Mouse (Mus musculus) neural tube, embryonic 15.5 days (tissue): ENCODE measurements around the gene Asap3. TPM values are rescaled to one million over a fixed set of nuclear protein-coding genes. Genes with fewer than 3 reads are reported as not detected.

Experiments used
- ATAC-seq: fragments of 200-750 bp; cut with Nextera tagmentation; 2 replicates; pipeline ENCODE4 v1.8.0; 2017; ENCODE audit warnings: mild to moderate bottlenecking, moderate TSS enrichment, moderate library complexity; ENCODE audit not compliant: low FRiP score
- H3K27ac ChIP-seq: fragments of 300-500 bp; sonication (generic); replicated peaks from 2 replicates; pipeline ENCODE4 v1.5.1; 2015; ENCODE audit warnings: mild to moderate bottlenecking, inconsistent platforms
- H3K27me3 ChIP-seq: fragments of 300-500 bp; sonication (generic); replicated peaks from 2 replicates; pipeline ENCODE4 v1.6.1; 2015; ENCODE audit warnings: inconsistent platforms
- H3K36me3 ChIP-seq: fragments of 300-500 bp; sonication (generic); 2 replicates; pipeline ENCODE4 v1.6.1; 2015; ENCODE audit warnings: inconsistent platforms
- H3K4me1 ChIP-seq: fragments of 300-500 bp; sonication (generic); 2 replicates; pipeline ENCODE4 v1.6.1; 2015; ENCODE audit warnings: inconsistent platforms
- H3K4me2 ChIP-seq: fragments of 300-500 bp; sonication (generic); 2 replicates; pipeline ENCODE4 v1.6.1; 2015; ENCODE audit warnings: inconsistent platforms, mild to moderate bottlenecking, moderate library complexity
- H3K4me3 ChIP-seq: fragments of 300-500 bp; sonication (generic); replicated peaks from 2 replicates; pipeline ENCODE4 v1.5.1; 2015; ENCODE audit warnings: mild to moderate bottlenecking, inconsistent platforms
- H3K9ac ChIP-seq: fragments of 300-500 bp; sonication (generic); replicated peaks from 2 replicates; pipeline ENCODE4 v1.6.1; 2015; ENCODE audit warnings: mild to moderate bottlenecking, inconsistent platforms
- H3K9me3 ChIP-seq: fragments of 300-500 bp; sonication (generic); replicated peaks from 2 replicates; pipeline ENCODE4 v1.6.1; 2016; ENCODE audit warnings: inconsistent platforms
- WGBS: fragments of 180-500 bp; shearing (Covaris S2); methylation state at CpG from one replicate; pipeline ENCODE4 v1.1.7; 2015; ENCODE audit warnings: mixed read lengths; 5-methylcytosine and 5-hydroxymethylcytosine counted together
- polyA plus RNA-seq: library from polyadenylated mRNA; unstranded; fragments of >200 nt; fragmentation: Nextera tagmentation; extraction: Ambion mirVana; gene quantifications from 2 replicates; pipeline ENCODE4 v1.2.1, GENCODE M21; 2015

The Asap3 gene
- polyA plus RNA-seq, 1 experiment from 2014 or later: 6.6 TPM

- Histone ChIP-seq H3K4me1 (peaks cover 4% of the 10 kb centered on the region; the same call in 1 of the 2 replicates), H3K4me2 (no peak overlapping the region), H3K36me3 (no peaks in the 10 kb centered on the region), H3K27me3 (no peaks in the 10 kb centered on the region), H3K9ac (no peak overlapping the region), H3K4me3 (no peak overlapping the region), H3K27ac (no peak overlapping the region), H3K9me3 (no peaks in the 10 kb centered on the region)
- WGBS: 96% methylated on average over 4 of the region's 4 CpGs
- no peak for ATAC-seq
Measured at GRCm38 (mm10) chr4:136263555-136263954, 57.4 kb downstream of the Asap3 start.

- Histone ChIP-seq H3K27me3 (no peaks in the 10 kb centered on the region), H3K9me3 (no peaks in the 10 kb centered on the region), H3K4me1 (no peaks in the 10 kb centered on the region), H3K4me2 (no peak overlapping the region), H3K9ac (no peak overlapping the region), H3K4me3 (no peak overlapping the region), H3K36me3 (no peaks in the 10 kb centered on the region), H3K27ac (no peak overlapping the region)
- 84% methylated on average over 9 of the region's 9 CpGs for WGBS
- ATAC-seq: no peak
Measured at GRCm38 (mm10) chr4:136266716-136267343, 60.7 kb downstream of the Asap3 start.

GRCm38 (mm10) chr4:136268912-136269311 lies 62.7 kb downstream of the Asap3 start:
- 86% methylated on average over 1 of the region's 1 CpGs for WGBS
- no peak overlapping the region for H3K4me3 ChIP-seq
- H3K27me3 ChIP-seq: no peaks in the 10 kb centered on the region
- no peak overlapping the region for H3K27ac ChIP-seq
- H3K4me2 ChIP-seq: no peak overlapping the region
- H3K9ac ChIP-seq: no peak overlapping the region
- H3K36me3 ChIP-seq: no peaks in the 10 kb centered on the region
- no peaks in the 10 kb centered on the region for H3K4me1 ChIP-seq
- no peaks in the 10 kb centered on the region for H3K9me3 ChIP-seq
- no peak for ATAC-seq

- no peak overlapping the region for H3K27ac ChIP-seq
- no peaks in the 10 kb centered on the region for H3K27me3 ChIP-seq
- H3K9ac ChIP-seq: no peak overlapping the region
- H3K36me3 ChIP-seq: no peaks in the 10 kb centered on the region
- H3K4me2 ChIP-seq: no peak overlapping the region
- WGBS: 88% methylated on average over 8 of the region's 8 CpGs
- no peak for ATAC-seq
- no peak overlapping the region for H3K4me3 ChIP-seq
- H3K4me1 ChIP-seq: no peaks in the 10 kb centered on the region
- no peaks in the 10 kb centered on the region for H3K9me3 ChIP-seq
Measured at GRCm38 (mm10) chr4:136270648-136271047, 64.5 kb downstream of the Asap3 start.

- no peaks in the 10 kb centered on the region for H3K27me3 ChIP-seq
- WGBS: 82% methylated on average over 8 of the region's 8 CpGs
- ATAC-seq: no peak
- H3K4me3 ChIP-seq: no peak overlapping the region
- H3K36me3 ChIP-seq: no peaks in the 10 kb centered on the region
- peaks cover 28% of the 10 kb centered on the region for H3K4me1 ChIP-seq
- no peak overlapping the region for H3K4me2 ChIP-seq
- H3K27ac ChIP-seq: no peak overlapping the region
- no peak overlapping the region for H3K9ac ChIP-seq
- no peaks in the 10 kb centered on the region for H3K9me3 ChIP-seq
Measured at GRCm38 (mm10) chr4:136281097-136281496, 74.9 kb downstream of the Asap3 start.

GRCm38 (mm10) chr4:136281611-136282010 lies 75.4 kb downstream of the Asap3 start:
- no peak overlapping the region for H3K4me3 ChIP-seq
- no peak overlapping the region for H3K27ac ChIP-seq
- H3K27me3 ChIP-seq: no peaks in the 10 kb centered on the region
- H3K4me1 ChIP-seq: peaks cover 32% of the 10 kb centered on the region
- H3K9ac ChIP-seq: no peak overlapping the region
- no peak for ATAC-seq
- H3K9me3 ChIP-seq: no peaks in the 10 kb centered on the region
- WGBS: 72% methylated on average over 9 of the region's 9 CpGs
- no peak overlapping the region for H3K4me2 ChIP-seq
- no peaks in the 10 kb centered on the region for H3K36me3 ChIP-seq

- Histone ChIP-seq H3K4me3 (no peak overlapping the region), H3K9ac (no peak overlapping the region), H3K4me2 (no peak overlapping the region), H3K27ac (peak overlapping the region; percentile 89), H3K27me3 (0 out of 2 replicates have a peak, but pooled peaks cover 3% of the 10 kb centered on the region), H3K9me3 (no peaks in the 10 kb centered on the region), H3K4me1 (peaks cover 42% of the 10 kb centered on the region), H3K36me3 (peaks cover 8% of the 10 kb centered on the region)
- no peak for ATAC-seq
- WGBS: 21% methylated on average over 10 of the region's 10 CpGs
Measured at GRCm38 (mm10) chr4:136282621-136283480, 76.7 kb downstream of the Asap3 start.

- 23% methylated on average over 2 of the region's 2 CpGs for WGBS
- Histone ChIP-seq H3K4me3 (peak overlapping the region; percentile 78; the same call in 1 of the 2 replicates), H3K4me1 (peaks cover 43% of the 10 kb centered on the region), H3K9ac (no peak overlapping the region), H3K27ac (peak overlapping the region; percentile 89), H3K4me2 (peak overlapping the region; percentile 94), H3K36me3 (peaks cover 15% of the 10 kb centered on the region), H3K27me3 (peaks cover 6% of the 10 kb centered on the region), H3K9me3 (no peaks in the 10 kb centered on the region)
- peak; percentile 45; the same call in 1 of the 2 replicates for ATAC-seq
Measured at GRCm38 (mm10) chr4:136283783-136284182, 77.6 kb downstream of the Asap3 start.

- Histone ChIP-seq H3K9ac (peak within 1 kb of the TSS; percentile 56), H3K27ac (peak within 1 kb of the TSS; percentile 89), H3K27me3 (peaks cover 12% of the 10 kb centered on the region), H3K36me3 (peaks cover 22% of the 10 kb centered on the region), H3K4me1 (peaks cover 45% of the 10 kb centered on the region), H3K9me3 (no peaks in the 10 kb centered on the region), H3K4me2 (peak within 1 kb of the TSS; percentile 94), H3K4me3 (peak within 1 kb of the TSS; percentile 78)
- ATAC-seq: peak; percentile 15; the same call in 1 of the 2 replicates
- 21% methylated on average over 5 of the region's 5 CpGs for WGBS
Measured at GRCm38 (mm10) chr4:136284455-136284854, 78.3 kb downstream of the Asap3 start, which contains the start of gene Zfp46. Gene Zfp46 (plus strand): TSS chr4:136284683.

- Histone ChIP-seq H3K27ac (peak overlapping the region; percentile 89), H3K9me3 (no peaks in the 10 kb centered on the region), H3K9ac (peak overlapping the region; percentile 56), H3K27me3 (peaks cover 12% of the 10 kb centered on the region), H3K4me3 (peak overlapping the region; percentile 78), H3K4me1 (peaks cover 45% of the 10 kb centered on the region), H3K36me3 (peaks cover 26% of the 10 kb centered on the region), H3K4me2 (peak overlapping the region; percentile 94)
- ATAC-seq: no peak
- 20% methylated on average over 6 of the region's 6 CpGs for WGBS
Measured at GRCm38 (mm10) chr4:136284891-136285290, 78.7 kb downstream of the Asap3 start.

- H3K27ac ChIP-seq: peak overlapping the region; percentile 89
- H3K4me2 ChIP-seq: peak overlapping the region; percentile 94
- H3K36me3 ChIP-seq: peaks cover 31% of the 10 kb centered on the region
- peak overlapping the region; percentile 78 for H3K4me3 ChIP-seq
- peaks cover 12% of the 10 kb centered on the region for H3K27me3 ChIP-seq
- peak overlapping the region; percentile 56 for H3K9ac ChIP-seq
- ATAC-seq: peak; percentile 93
- peaks cover 50% of the 10 kb centered on the region for H3K4me1 ChIP-seq
- no peaks in the 10 kb centered on the region for H3K9me3 ChIP-seq
- WGBS: 0% methylated on average over 25 of the region's 25 CpGs
Measured at GRCm38 (mm10) chr4:136285348-136285810, 79.2 kb downstream of the Asap3 start.
